25 mouse cellular contexts compared by ENCODE assay signal in the genomic region with DNA sequence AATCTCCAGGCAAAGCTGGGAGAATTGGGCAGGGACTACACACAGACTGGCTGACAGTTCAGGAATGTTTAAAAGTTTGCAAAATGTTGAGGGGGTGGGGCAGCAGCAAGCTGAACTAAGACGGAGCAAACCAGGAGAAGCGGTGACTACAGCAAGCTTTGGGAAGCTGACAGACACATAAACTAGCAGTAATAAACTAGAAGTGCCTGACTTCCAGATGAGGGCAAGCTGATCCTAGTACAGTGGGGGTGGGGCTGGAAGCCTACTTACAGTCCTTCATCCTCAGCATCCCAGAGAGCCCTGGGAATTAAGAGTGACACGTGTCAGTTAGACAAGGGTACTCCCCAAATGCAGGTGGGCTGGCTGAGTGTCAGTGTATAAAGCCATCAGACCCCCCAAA.
DNase-seq lines count a peak whose midpoint lies in the region; ATAC-seq and TF ChIP-seq lines count a peak whose summit lies in the region.
"Had no signal": no experiment of that assay in that cellular context is flagged by ENCODE, and none has a peak within 500 bp of the region (broad histone marks: within the 10 kb centered on the region; RNA-seq: fewer than 3 reads in every experiment).

No protein-coding gene starts in this region.

- TF ChIP-seq CTCF in lung, embryonic 14.5 days (IDR thresholded peaks at IDR 0.05; ENCODE audit: low read depth) = no peak

- WGBS in kidney, embryonic 16.5 days = 27% methylated on average over 3 of the region's 3 CpGs
- WGBS in lung, embryonic 14.5 days = 24% methylated on average over 3 of the region's 3 CpGs
- 38% methylated on average over 3 of the region's 3 CpGs for WGBS in embryonic facial prominence, embryonic 13.5 days
- WGBS in limb, embryonic 13.5 days = 21% methylated on average over 3 of the region's 3 CpGs
- WGBS in midbrain, embryonic 11.5 days = 72% methylated on average over 3 of the region's 3 CpGs

- H3K4me2 ChIP-seq in kidney, embryonic 16.5 days (replicated peaks; ENCODE audit: low read depth, low read length) = 0 out of 2 replicates have a peak overlapping the region, but pooled peaks have one; percentile 1
- H3K4me2 ChIP-seq in lung, embryonic 14.5 days = no peak overlapping the region
- no peak overlapping the region for H3K4me2 ChIP-seq in embryonic facial prominence, embryonic 13.5 days
- H3K4me2 ChIP-seq in limb, embryonic 13.5 days (replicated peaks) = peak overlapping the region; percentile 27; the same call in 1 of the 2 replicates
- no peak overlapping the region for H3K4me2 ChIP-seq in midbrain, embryonic 11.5 days
- H3K4me2 ChIP-seq: forebrain, embryonic 12.5 days; intestine, embryonic 15.5 days; limb, embryonic 15.5 days had no signal

- H3K9me3 ChIP-seq in kidney, embryonic 16.5 days (ENCODE audit: low read length) = no peaks in the 10 kb centered on the region
- no peaks in the 10 kb centered on the region for H3K9me3 ChIP-seq in lung, embryonic 14.5 days (ENCODE audit: low read depth, low read length)
- H3K9me3 ChIP-seq in embryonic facial prominence, embryonic 13.5 days = no peaks in the 10 kb centered on the region
- no peaks in the 10 kb centered on the region for H3K9me3 ChIP-seq in limb, embryonic 13.5 days
- no peaks in the 10 kb centered on the region for H3K9me3 ChIP-seq in midbrain, embryonic 11.5 days (ENCODE audit: control insufficient read depth, low read length)
- H3K9me3 ChIP-seq: forebrain, embryonic 12.5 days; G1E; heart, embryonic 10.5 days; intestine, embryonic 15.5 days; limb, embryonic 15.5 days; midbrain, embryonic 10.5 days had no signal

- H3K36me3 ChIP-seq in kidney, embryonic 16.5 days (ENCODE audit: insufficient read depth, low read length) = no peaks in the 10 kb centered on the region
- H3K36me3 ChIP-seq in lung, embryonic 14.5 days (ENCODE audit: insufficient read depth) = no peaks in the 10 kb centered on the region
- no peaks in the 10 kb centered on the region for H3K36me3 ChIP-seq in embryonic facial prominence, embryonic 13.5 days
- H3K36me3 ChIP-seq in limb, embryonic 13.5 days = no peaks in the 10 kb centered on the region
- H3K36me3 ChIP-seq in midbrain, embryonic 11.5 days (ENCODE audit: control insufficient read depth, insufficient read depth, low read length) = no peaks in the 10 kb centered on the region
- H3K36me3 ChIP-seq: forebrain, embryonic 12.5 days; G1E; heart, embryonic 10.5 days; intestine, embryonic 15.5 days; limb, embryonic 15.5 days; midbrain, embryonic 10.5 days had no signal

- H3K27ac ChIP-seq in kidney, embryonic 16.5 days (ENCODE audit: low read length) = peak overlapping the region; percentile 46
- peak overlapping the region; percentile 16; the same call in 1 of the 2 replicates for H3K27ac ChIP-seq in lung, embryonic 14.5 days (ENCODE audit: low read depth)
- no peak overlapping the region for H3K27ac ChIP-seq in embryonic facial prominence, embryonic 13.5 days
- H3K27ac ChIP-seq in limb, embryonic 13.5 days = no peak overlapping the region
- no peak overlapping the region for H3K27ac ChIP-seq in midbrain, embryonic 11.5 days (ENCODE audit: low read depth, low read length)
- H3K27ac ChIP-seq: forebrain, embryonic 12.5 days; heart, embryonic 10.5 days; intestine, embryonic 15.5 days; layer of hippocampus, adult 2 months; limb, embryonic 15.5 days; liver, embryonic 14.5 days; midbrain, embryonic 10.5 days had no signal

- no peaks in the 10 kb centered on the region for H3K27me3 ChIP-seq in kidney, embryonic 16.5 days (ENCODE audit: insufficient read depth, low read length)
- H3K27me3 ChIP-seq in lung, embryonic 14.5 days (ENCODE audit: insufficient read depth, low read length) = no peaks in the 10 kb centered on the region
- H3K27me3 ChIP-seq in embryonic facial prominence, embryonic 13.5 days = no peaks in the 10 kb centered on the region
- H3K27me3 ChIP-seq in limb, embryonic 13.5 days = no peaks in the 10 kb centered on the region
- H3K27me3 ChIP-seq in midbrain, embryonic 11.5 days (ENCODE audit: control insufficient read depth, insufficient read depth, low read length) = no peaks in the 10 kb centered on the region; the same call in 1 of the 2 replicates
- H3K27me3 ChIP-seq: CH12.LX; intestine, embryonic 15.5 days; limb, embryonic 15.5 days had no signal

- H3K4me1 ChIP-seq in kidney, embryonic 16.5 days (ENCODE audit: insufficient read depth, low read length) = peaks cover 54% of the 10 kb centered on the region
- H3K4me1 ChIP-seq in lung, embryonic 14.5 days (ENCODE audit: insufficient read depth) = peaks cover 16% of the 10 kb centered on the region; the same call in 1 of the 2 replicates
- peaks cover 46% of the 10 kb centered on the region for H3K4me1 ChIP-seq in embryonic facial prominence, embryonic 13.5 days
- H3K4me1 ChIP-seq in limb, embryonic 13.5 days = peaks cover 79% of the 10 kb centered on the region
- H3K4me1 ChIP-seq in midbrain, embryonic 11.5 days (ENCODE audit: control insufficient read depth, insufficient read depth, low read length) = peaks cover 20% of the 10 kb centered on the region; the same call in 1 of the 2 replicates

- DNase-seq in kidney, postnatal 25 days = no peak
- DNase-seq in lung, embryonic 14.5 days = peak; percentile 46
- DNase-seq in lung, postnatal 14 days = no peak
- DNase-seq in midbrain, embryonic 11.5 days (ENCODE audit: low spot score, missing footprints) = no peak
- DNase-seq: B cell, adult 2 months; cerebellum, adult 9-11 months; right cerebral cortex, adult 18-20 months; right cerebral cortex, postnatal 4 days; thymus, adult 18-20 months; thymus, postnatal 36 days had no signal

- H3K9ac ChIP-seq in kidney, embryonic 16.5 days (replicated peaks; ENCODE audit: low read length) = 0 out of 2 replicates have a peak overlapping the region, but pooled peaks have one; percentile 11
- no peak overlapping the region for H3K9ac ChIP-seq in lung, embryonic 14.5 days
- 0 out of 2 replicates have a peak overlapping the region, but pooled peaks have one; percentile 36 for H3K9ac ChIP-seq in embryonic facial prominence, embryonic 13.5 days
- H3K9ac ChIP-seq in limb, embryonic 13.5 days = no peak overlapping the region
- H3K9ac ChIP-seq in midbrain, embryonic 11.5 days (ENCODE audit: low read length) = no peak overlapping the region
- H3K9ac ChIP-seq: forebrain, embryonic 12.5 days; intestine, embryonic 15.5 days; limb, embryonic 15.5 days; liver, embryonic 14.5 days had no signal

- H3K4me3 ChIP-seq in kidney, embryonic 16.5 days (ENCODE audit: low read length) = no peak overlapping the region
- H3K4me3 ChIP-seq in lung, embryonic 14.5 days (ENCODE audit: low read depth, low read length) = no peak overlapping the region
- no peak overlapping the region for H3K4me3 ChIP-seq in embryonic facial prominence, embryonic 13.5 days
- no peak overlapping the region for H3K4me3 ChIP-seq in limb, embryonic 13.5 days
- H3K4me3 ChIP-seq in midbrain, embryonic 11.5 days (ENCODE audit: low read depth, low read length) = no peak overlapping the region
- H3K4me3 ChIP-seq: forebrain, embryonic 12.5 days; heart, embryonic 10.5 days; intestine, embryonic 15.5 days; layer of hippocampus, adult 2 months; limb, embryonic 15.5 days; midbrain, embryonic 10.5 days had no signal

- ATAC-seq in kidney, embryonic 16.5 days (ENCODE audit: low FRiP score, low TSS enrichment) = peak; percentile 20; the same call in 1 of the 2 replicates
- no peak; the same call in 1 of the 2 replicates for ATAC-seq in lung, embryonic 14.5 days (ENCODE audit: insufficient read depth)
- ATAC-seq in embryonic facial prominence, embryonic 13.5 days (ENCODE audit: insufficient number of reproducible peaks, insufficient read depth, low FRiP score, low TSS enrichment, low read depth) = no peak
- no peak; the same call in 1 of the 2 replicates for ATAC-seq in limb, embryonic 13.5 days (ENCODE audit: low FRiP score, low read depth)
- ATAC-seq in midbrain, embryonic 11.5 days (ENCODE audit: low FRiP score) = no peak
- ATAC-seq: hindbrain, embryonic 16.5 days; intestine, embryonic 15.5 days; lung, postnatal 0 days; Patski had no signal

Comparison
In these comparisons a context has a peak if more than half of its experiments do, and no peak if none do; other contexts are left out.
1. H3K27ac ChIP-seq: peak in kidney, embryonic 16.5 days (single experiment) and lung, embryonic 14.5 days (single experiment); none in embryonic facial prominence, embryonic 13.5 days (single experiment), limb, embryonic 13.5 days (single experiment) and midbrain, embryonic 11.5 days (single experiment).
2. H3K4me2 ChIP-seq: peak in kidney, embryonic 16.5 days (single experiment) and limb, embryonic 13.5 days (single experiment); none in lung, embryonic 14.5 days (single experiment), embryonic facial prominence, embryonic 13.5 days (single experiment) and midbrain, embryonic 11.5 days (single experiment).
3. H3K9ac ChIP-seq: peak in kidney, embryonic 16.5 days (single experiment) and embryonic facial prominence, embryonic 13.5 days (single experiment); none in lung, embryonic 14.5 days (single experiment), limb, embryonic 13.5 days (single experiment) and midbrain, embryonic 11.5 days (single experiment).